Mouse (Mus musculus) cerebellum, adult 2 months (tissue): ENCODE data around the gene Cc2d2b. TPM values are rescaled to one million over a fixed set of nuclear protein-coding genes. Genes with fewer than 3 reads are reported as not detected.

Experiments used
- DNase-seq, 2 experiments: peaks; one replicate each; pipeline ENCODE4 v3.0.0; 2021
- H3K27ac ChIP-seq: fragments of 200-500 bp; 2 replicates; pipeline ENCODE4 v1.5.1; 2012; ENCODE audit warnings: low read length, control low read depth, inconsistent platforms; ENCODE audit not compliant: insufficient read depth
- H3K27me3 ChIP-seq: fragments of 200-500 bp; 2 replicates; pipeline ENCODE4 v1.6.1; 2012; ENCODE audit warnings: inconsistent platforms, mild to moderate bottlenecking, low read length, moderate library complexity; ENCODE audit not compliant: control insufficient read depth, insufficient read depth
- H3K4me1 ChIP-seq: fragments of 200-500 bp; 2 replicates; pipeline ENCODE4 v1.6.1; 2011; ENCODE audit warnings: low read length; ENCODE audit not compliant: control insufficient read depth, insufficient read depth
- H3K4me3 ChIP-seq: fragments of 200-500 bp; replicated peaks from 2 replicates; pipeline ENCODE3; 2011; ENCODE audit warnings: mild to moderate bottlenecking, low read depth, low read length, control low read depth; ENCODE audit not compliant: insufficient read depth
- CTCF ChIP-seq: fragments of 200-500 bp; IDR thresholded peaks from 2 replicates; pipeline ENCODE4 v1.5.1; 2011; ENCODE audit warnings: low read depth, mild to moderate bottlenecking, control low read depth, low read length, moderate library complexity, borderline replicate concordance; ENCODE audit not compliant: insufficient read depth
- POLR2A ChIP-seq: fragments of 200-500 bp; IDR thresholded peaks from 2 replicates; pipeline ENCODE4 v1.6.1; 2011; ENCODE audit warnings: low read length, control low read depth, borderline replicate concordance; ENCODE audit not compliant: insufficient read depth
- WGBS: fragments of 180-500 bp; shearing (Covaris S2); methylation state at CpG from one replicate; pipeline ENCODE4 v1.1.7; 2018; 5-methylcytosine and 5-hydroxymethylcytosine counted together
- polyA plus RNA-seq: library from polyadenylated mRNA; depleted of rRNA; stranded (reverse); fragments of >200 nt; gene quantifications from 2 replicates; pipeline ENCODE4 v1.2.3, GENCODE M21; 2012

Cc2d2b gene
- polyA plus RNA-seq, 1 experiment: 0.07 TPM

DNA sequence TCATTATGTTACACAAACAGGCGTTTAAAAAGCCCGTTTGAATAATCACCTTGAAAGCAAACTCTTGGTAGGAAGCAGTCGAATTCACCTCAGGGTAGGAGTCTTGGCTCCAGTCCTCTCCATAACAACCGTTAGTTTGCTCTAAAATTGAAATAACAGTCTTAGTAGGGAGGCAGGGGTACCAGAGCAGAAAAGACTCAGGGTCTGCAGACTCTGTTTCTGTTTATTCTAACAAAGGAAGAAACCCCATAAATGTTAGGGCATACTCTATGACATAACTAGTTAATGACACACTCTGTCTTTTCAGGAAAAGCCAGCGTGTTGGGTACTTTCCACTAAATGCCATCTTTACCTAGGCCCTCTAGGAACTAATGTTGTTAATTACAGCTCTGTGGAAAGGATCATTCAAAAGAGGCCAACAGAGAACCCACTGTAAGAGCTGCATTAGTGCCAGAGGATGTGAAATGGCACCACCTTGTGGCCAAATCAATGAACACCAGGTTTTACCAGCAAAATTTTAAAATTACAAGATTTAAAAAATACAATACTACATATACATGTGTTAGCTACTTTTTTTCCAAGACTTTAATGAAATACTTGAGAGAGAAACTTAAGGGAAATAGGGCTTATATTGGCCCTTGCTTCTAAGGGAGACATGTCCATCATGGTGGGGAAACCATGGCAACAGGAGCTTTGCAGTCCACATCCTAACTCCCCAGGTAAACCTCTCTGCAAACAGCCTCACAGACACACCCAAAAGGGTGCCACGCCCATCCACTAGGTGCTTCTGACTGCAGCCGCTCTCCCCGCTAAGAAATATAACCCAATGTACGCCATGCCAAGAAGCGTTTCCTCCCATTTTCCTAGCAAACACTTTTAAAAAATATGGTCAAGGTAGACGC, 26.2 kb upstream of the Cc2d2b start:
- WGBS: 54% methylated on average over 11 of the region's 11 CpGs
- peak; percentile 34 to 35 for DNase-seq
- Histone ChIP-seq H3K4me3 (no peak overlapping the region), H3K4me1 (no peaks in the 10 kb centered on the region), H3K27me3 (no peaks in the 10 kb centered on the region; the same call in 1 of the 2 replicates), H3K27ac (no peak overlapping the region)
- TF ChIP-seq CTCF (peak; percentile 48; the same call in 1 of the 2 replicates), POLR2A (no peak)

- Histone ChIP-seq H3K27ac (no peak overlapping the region), H3K4me1 (no peaks in the 10 kb centered on the region), H3K27me3 (no peaks in the 10 kb centered on the region; the same call in 1 of the 2 replicates), H3K4me3 (no peak overlapping the region)
- TF ChIP-seq CTCF (no peak), POLR2A (no peak)
- no peak for DNase-seq
- WGBS: 48% methylated on average over 10 of the region's 10 CpGs
These were observed 25.0 kb upstream of the Cc2d2b start for GRCm38 (mm10) chr19:40723516-40723915.

- Histone ChIP-seq H3K27ac (no peak overlapping the region), H3K4me1 (no peaks in the 10 kb centered on the region), H3K27me3 (no peaks in the 10 kb centered on the region; the same call in 1 of the 2 replicates), H3K4me3 (no peak overlapping the region)
- 77% methylated on average over 4 of the region's 4 CpGs for WGBS
- TF ChIP-seq CTCF (no peak), POLR2A (no peak)
- DNase-seq: no peak
These were observed 22.4 kb upstream of the Cc2d2b start for GRCm38 (mm10) chr19:40726148-40726547.

- TF ChIP-seq CTCF: no peak
- TF ChIP-seq POLR2A: no peak
- no peaks in the 10 kb centered on the region; the same call in 1 of the 2 replicates for H3K27me3 ChIP-seq
- no peak for DNase-seq
- no peak overlapping the region for H3K27ac ChIP-seq
- 70% methylated on average over 2 of the region's 2 CpGs for WGBS
- no peaks in the 10 kb centered on the region for H3K4me1 ChIP-seq
- H3K4me3 ChIP-seq: no peak overlapping the region
These were observed 21.9 kb upstream of the Cc2d2b start for GRCm38 (mm10) chr19:40726614-40727013.

DNA sequence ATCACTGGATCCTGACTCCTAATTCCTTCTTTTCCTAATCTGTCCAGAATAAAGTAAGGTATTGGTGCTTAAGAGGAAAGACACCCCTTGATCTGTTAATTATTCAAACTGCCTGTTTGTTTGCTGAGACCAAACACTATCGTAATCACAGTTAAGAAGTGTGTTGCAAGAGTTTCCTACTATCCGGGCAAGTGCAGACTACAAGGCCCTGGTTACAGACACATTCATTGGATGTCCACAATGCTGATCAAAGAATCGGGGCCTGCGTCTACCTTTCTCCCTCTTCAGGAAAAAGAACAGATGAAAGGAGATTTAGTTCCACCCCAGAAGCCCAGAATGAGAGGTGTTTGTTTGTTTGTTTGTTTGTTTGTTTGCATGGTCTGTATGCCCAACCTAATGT, 20.3 kb upstream of the Cc2d2b start:
- Histone ChIP-seq H3K27ac (no peak overlapping the region), H3K4me1 (no peaks in the 10 kb centered on the region), H3K4me3 (no peak overlapping the region), H3K27me3 (no peaks in the 10 kb centered on the region; the same call in 1 of the 2 replicates)
- WGBS: 93% methylated on average over 4 of the region's 4 CpGs
- TF ChIP-seq POLR2A: no peak
- TF ChIP-seq CTCF: no peak
- DNase-seq: no peak

GRCm38 (mm10) chr19:40728732-40729420, 19.7 kb upstream of the Cc2d2b start:
- Histone ChIP-seq H3K4me1 (no peaks in the 10 kb centered on the region), H3K27me3 (no peaks in the 10 kb centered on the region; the same call in 1 of the 2 replicates), H3K27ac (no peak overlapping the region), H3K4me3 (no peak overlapping the region)
- DNase-seq: no peak
- TF ChIP-seq POLR2A: no peak
- TF ChIP-seq CTCF: no peak
- 73% methylated on average over 12 of the region's 12 CpGs for WGBS

DNA sequence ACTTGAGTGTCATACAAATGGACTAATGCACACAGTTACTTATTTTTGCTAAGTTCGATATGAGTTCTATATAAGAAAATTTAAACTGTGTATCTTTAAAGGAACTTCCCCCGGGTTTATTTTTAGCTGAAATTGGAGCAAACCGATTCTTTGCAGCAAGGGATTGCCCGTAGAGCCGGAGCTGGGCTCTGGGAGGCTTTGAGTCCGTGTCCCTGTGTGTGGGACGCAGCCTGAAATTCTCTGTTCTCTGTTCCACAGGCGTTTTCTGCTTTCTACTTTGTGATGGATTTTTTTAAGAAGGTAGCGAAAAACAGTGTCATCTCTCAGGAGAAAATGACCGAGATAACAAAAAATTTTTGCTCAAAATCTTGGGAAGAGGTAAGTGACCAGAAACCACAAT, 15.1 kb upstream of the Cc2d2b start:
- 70% methylated on average over 10 of the region's 10 CpGs for WGBS
- H3K27ac ChIP-seq: no peak overlapping the region
- no peaks in the 10 kb centered on the region for H3K27me3 ChIP-seq
- peaks cover 3% of the 10 kb centered on the region; the same call in 1 of the 2 replicates for H3K4me1 ChIP-seq
- TF ChIP-seq CTCF (no peak), POLR2A (no peak)
- no peak overlapping the region for H3K4me3 ChIP-seq
- no peak for DNase-seq

- no peak for DNase-seq
- Histone ChIP-seq H3K27ac (no peak overlapping the region), H3K4me1 (peaks cover 3% of the 10 kb centered on the region; the same call in 1 of the 2 replicates), H3K27me3 (no peaks in the 10 kb centered on the region), H3K4me3 (no peak overlapping the region)
- 66% methylated on average over 4 of the region's 4 CpGs for WGBS
- TF ChIP-seq POLR2A: no peak
- TF ChIP-seq CTCF: no peak
These were observed 14.7 kb upstream of the Cc2d2b start for GRCm38 (mm10) chr19:40733849-40734248.
